Mouse (Mus musculus): ENCODE data around the gene Selenow. TPM values are rescaled to one million over a fixed set of nuclear protein-coding genes. Genes with fewer than 3 reads are reported as not detected.

The Selenow gene
- total RNA-seq, 2 experiments from 2014 or later: 1,074 to 1,076 TPM

- no peak for DNase-seq
- intact Hi-C loops (cut with DNase I): no loop called here
These were observed 11.7 kb downstream of the Selenow start for GRCm38 (mm10) chr7:15910521-15910920.

GRCm38 (mm10) chr7:15907971-15908590, 14.1 kb downstream of the Selenow start:
- no peak for DNase-seq
- intact Hi-C loops (cut with DNase I): no loop called here

DNA sequence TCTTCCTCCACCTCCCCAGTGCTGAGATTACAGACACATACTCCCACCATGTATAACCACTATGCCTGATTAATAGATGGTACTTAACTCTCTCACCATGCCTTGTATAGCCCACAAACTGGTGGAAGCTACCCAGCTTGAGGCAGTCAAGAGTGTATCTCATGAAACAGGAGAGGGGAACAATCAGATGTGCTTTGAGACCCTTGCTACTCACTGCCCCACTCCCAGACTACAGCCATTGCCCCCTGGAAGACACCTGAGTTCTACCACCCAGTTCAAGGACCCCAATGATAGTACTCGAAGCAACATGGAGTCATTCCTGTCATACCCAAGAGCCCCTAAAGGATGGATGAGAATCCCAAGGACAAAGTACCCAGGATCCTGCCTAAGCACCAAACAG, 15.6 kb downstream of the Selenow start:
- no peak for DNase-seq
- intact Hi-C loops (cut with DNase I): no loop called here

DNA sequence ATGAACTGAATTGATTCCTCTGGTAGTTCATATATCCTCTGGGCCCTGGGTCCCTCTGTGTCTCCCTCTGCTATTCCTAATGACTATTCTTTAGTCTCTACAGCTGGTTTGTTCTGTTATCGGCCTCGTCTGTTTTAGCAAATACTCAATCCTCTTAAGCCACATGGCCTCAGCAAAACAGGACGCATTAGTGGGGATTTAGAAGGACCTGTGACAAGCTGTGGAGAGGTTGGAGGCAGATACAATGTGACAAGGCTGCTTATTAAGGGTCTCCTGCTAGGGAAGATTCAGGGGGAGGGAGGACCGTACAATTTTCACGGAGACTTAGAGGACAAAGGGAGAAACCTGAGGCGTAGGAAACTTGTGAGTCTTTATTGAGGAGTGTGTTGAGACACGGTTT, 16.3 kb downstream of the Selenow start:
- DNase-seq: no peak
- intact Hi-C loops (cut with DNase I): no loop called here

GRCm38 (mm10) chr7:15901366-15902048, 20.7 kb downstream of the Selenow start:
- intact Hi-C loops (cut with DNase I): no loop called here
- DNase-seq: no peak

- intact Hi-C loops (cut with DNase I): no loop called here
- DNase-seq: no peak
These were observed 28.0 kb downstream of the Selenow start for GRCm38 (mm10) chr7:15894251-15894650.

GRCm38 (mm10) chr7:15884127-15884526, 38.1 kb downstream of the Selenow start:
- intact Hi-C loops (cut with DNase I): no loop called here
- DNase-seq: no peak

- no peak for DNase-seq
- intact Hi-C loops (cut with DNase I): no loop called here
These were observed 39.9 kb downstream of the Selenow start, which contains the start of gene Crxos for GRCm38 (mm10) chr7:15882317-15882716. TSS of gene Crxos (plus strand) at chr7:15882617.

- no peak for DNase-seq
- intact Hi-C loops (cut with DNase I): no loop called here
These were observed 40.4 kb downstream of the Selenow start for GRCm38 (mm10) chr7:15881831-15882230.

DNA sequence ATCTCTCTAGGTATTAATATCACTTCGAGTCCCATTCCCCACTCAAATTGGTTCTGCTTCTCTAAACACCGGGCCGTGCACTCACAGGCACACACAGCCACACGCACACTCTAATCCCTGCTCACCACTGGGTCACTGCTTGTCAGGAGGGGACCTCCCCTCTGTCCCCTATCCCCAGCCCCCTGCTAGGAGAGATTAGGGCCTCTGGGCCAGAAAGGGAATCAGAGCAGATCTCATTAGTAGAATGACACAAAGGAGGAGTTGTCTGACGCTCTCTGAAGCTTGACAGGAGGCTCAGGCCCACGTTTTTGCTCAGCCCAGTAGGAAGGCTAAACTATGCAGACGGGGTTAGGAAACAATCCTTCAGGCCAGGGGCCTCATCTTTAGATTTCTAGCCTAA, 40.8 kb downstream of the Selenow start:
- no peak for DNase-seq
- intact Hi-C loops (cut with DNase I): no loop called here

DNA sequence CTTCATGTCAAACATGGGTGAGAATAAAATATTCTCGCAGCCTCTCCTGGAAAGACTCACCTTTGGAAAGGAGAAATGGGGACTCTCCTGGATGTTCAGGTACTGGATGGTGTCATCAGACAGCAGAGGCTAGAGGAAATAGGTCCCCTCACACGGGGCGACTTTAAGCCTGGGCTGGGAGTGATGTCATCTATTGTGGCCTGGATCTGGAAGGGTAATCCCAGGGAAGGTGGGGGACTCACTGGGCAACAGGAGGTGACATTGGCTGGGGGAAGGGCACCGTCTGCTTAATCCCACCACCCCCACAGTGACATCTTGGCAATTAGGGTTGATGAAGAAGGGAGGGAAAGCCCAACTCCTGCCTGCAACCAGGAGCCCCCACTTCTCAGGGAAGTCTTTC, 42.4 kb downstream of the Selenow start, which contains the start of gene Crx:
Crx (minus strand) TSS at position 213 of the 400 bp plus-strand sequence.
- intact Hi-C loops (cut with DNase I): no loop called here
- no peak for DNase-seq

Other genes starting within 250 kb of the Selenow start
- not detected for gene Obox5, start 172.3 kb downstream of the Selenow start, total RNA-seq (2021)
- gene Obox6, start 82.7 kb downstream of the Selenow start, total RNA-seq (2021): not detected
- gene Crx, start 42.4 kb downstream of the Selenow start, total RNA-seq (2021): not detected
- gene Crxos, start 39.8 kb downstream of the Selenow start, total RNA-seq (2021): not detected
- gene Nop53, start 23.7 kb upstream of the Selenow start, total RNA-seq (2021): 100 to 1,000 TPM; 110 to 112 TPM
- gene Ehd2, start 45.2 kb upstream of the Selenow start, total RNA-seq (2021): 1 to 10 TPM; 6.2 to 6.7 TPM
- gene Bicra, start 125.5 kb upstream of the Selenow start, total RNA-seq (2021): 10 to 100 TPM; 25.3 to 25.8 TPM
- gene Zfp541, start 139.4 kb upstream of the Selenow start, total RNA-seq (2021): under 1 TPM; 0.38 to 0.58 TPM
- 100 to 1,000 TPM; 141 to 157 TPM for gene Napa, start 176.1 kb upstream of the Selenow start, total RNA-seq (2021)
- 10 to 100 TPM; 38.0 to 43.2 TPM for gene Kptn, start 197.5 kb upstream of the Selenow start, total RNA-seq (2021)
- gene Slc8a2, start 207.4 kb upstream of the Selenow start, total RNA-seq (2021): 100 to 1,000 TPM; 106 to 117 TPM

Data from left cerebral cortex, postnatal 4 days (tissue).